Mouse (Mus musculus) C2C12 (cell line): ENCODE results near the gene Ptbp1. TPM values are rescaled to one million over a fixed set of nuclear protein-coding genes. Genes with fewer than 3 reads are reported as not detected.

Experiments
- H3K27me3 ChIP-seq: one replicate; pipeline ENCODE4 v1.6.1; 2011; ENCODE audit not compliant: control insufficient read depth, insufficient read depth, insufficient read length
- H3K36me3 ChIP-seq: one replicate; pipeline ENCODE4 v1.6.1; 2011; ENCODE audit not compliant: control insufficient read depth, insufficient read depth
- H3K4me3 ChIP-seq: one replicate; pipeline ENCODE4 v1.5.1; 2011; ENCODE audit warnings: mild to moderate bottlenecking, control low read depth; ENCODE audit not compliant: poor library complexity, insufficient read depth, severe bottlenecking
- H3K79me2 ChIP-seq: one replicate; pipeline ENCODE4 v1.6.1; 2011; ENCODE audit not compliant: control insufficient read depth, insufficient read depth
- H3K79me3 ChIP-seq: one replicate; pipeline ENCODE4 v1.6.1; 2011; ENCODE audit warnings: low read depth, control low read depth
- H3ac ChIP-seq: one replicate; pipeline ENCODE3; 2011; ENCODE audit warnings: low read depth; ENCODE audit not compliant: control insufficient read depth, insufficient read length
- CEBPB ChIP-seq: IDR thresholded peaks from one replicate; pipeline ENCODE4 v1.6.1; 2011; ENCODE audit warnings: low read depth, mild to moderate bottlenecking, control low read depth, moderate library complexity
- CTCF ChIP-seq: IDR thresholded peaks from one replicate; pipeline ENCODE4 v1.5.1; 2011; ENCODE audit not compliant: control insufficient read depth, insufficient read depth, insufficient read length
- FOSL1 ChIP-seq: IDR thresholded peaks from one replicate; pipeline ENCODE4 v1.8.0; 2011; ENCODE audit warnings: mild to moderate bottlenecking, low read length; ENCODE audit not compliant: poor library complexity, insufficient read depth, severe bottlenecking
- MAX ChIP-seq: IDR thresholded peaks from one replicate; pipeline ENCODE4 v1.6.1; 2011; ENCODE audit warnings: mild to moderate bottlenecking, control low read depth
- MYOD1 ChIP-seq: IDR thresholded peaks from one replicate; pipeline ENCODE4 v1.6.1; 2011; ENCODE audit warnings: low read depth; ENCODE audit not compliant: control insufficient read depth, insufficient read length
- MYOG ChIP-seq: IDR thresholded peaks from one replicate; pipeline ENCODE4 v1.6.1; 2011; ENCODE audit not compliant: control insufficient read depth, insufficient read length; ENCODE audit errors: extremely low read depth
- USF1 ChIP-seq: IDR thresholded peaks from one replicate; pipeline ENCODE4 v1.6.1; 2011; ENCODE audit warnings: low read depth, mild to moderate bottlenecking, control low read depth, moderate library complexity
- polyA plus RNA-seq: library from polyadenylated mRNA; unstranded; fragments of >200 nt; fragmentation: generic; extraction: Trizol; gene quantifications from one replicate; pipeline ENCODE4 v1.2.1, GENCODE M21; 2012; ENCODE audit warnings: missing spikeins

Gene Ptbp1
- polyA plus RNA-seq, 1 experiment, result 345 TPM

GRCm38 (mm10) chr10:79866601-79867000 lies 12.4 kb downstream of the Ptbp1 start:
- Histone ChIP-seq H3K79me3 (peaks cover 4% of the 10 kb centered on the region), H3K4me3 (no peak overlapping the region), H3K36me3 (peaks cover 34% of the 10 kb centered on the region), H3ac (no peak overlapping the region), H3K27me3 (no peaks in the 10 kb centered on the region), H3K79me2 (peaks cover 11% of the 10 kb centered on the region)
- TF ChIP-seq USF1 (no peak), FOSL1 (no peak), CEBPB (no peak), CTCF (no peak), MYOG (no peak), MAX (no peak), MYOD1 (no peak)

GRCm38 (mm10) chr10:79871845-79872244 lies 17.6 kb downstream of the Ptbp1 start:
- TF ChIP-seq CEBPB (no peak), MYOD1 (no peak), MYOG (no peak), FOSL1 (no peak), MAX (no peak), USF1 (no peak), CTCF (no peak)
- no peak overlapping the region for H3ac ChIP-seq
- no peaks in the 10 kb centered on the region for H3K79me3 ChIP-seq
- H3K4me3 ChIP-seq, result no peak overlapping the region
- no peaks in the 10 kb centered on the region for H3K79me2 ChIP-seq
- H3K36me3 ChIP-seq, result no peaks in the 10 kb centered on the region
- no peaks in the 10 kb centered on the region for H3K27me3 ChIP-seq

- H3K36me3 ChIP-seq, result no peaks in the 10 kb centered on the region
- TF ChIP-seq CEBPB (no peak), CTCF (no peak)
- no peaks in the 10 kb centered on the region for H3K27me3 ChIP-seq
- H3K79me3 ChIP-seq, result no peaks in the 10 kb centered on the region
- no peak overlapping the region for H3K4me3 ChIP-seq
- no peaks in the 10 kb centered on the region for H3K79me2 ChIP-seq
- H3ac ChIP-seq, result no peak overlapping the region
Observed at GRCm38 (mm10) chr10:79872862-79873261, 18.6 kb downstream of the Ptbp1 start.

- no peaks in the 10 kb centered on the region for H3K27me3 ChIP-seq
- H3K4me3 ChIP-seq, result no peak overlapping the region
- H3ac ChIP-seq, result no peak overlapping the region
- no peak for TF ChIP-seq CTCF
- TF ChIP-seq USF1, result no peak
- no peak for TF ChIP-seq MYOD1
- no peak for TF ChIP-seq MAX
- TF ChIP-seq CEBPB, result no peak
- no peaks in the 10 kb centered on the region for H3K79me3 ChIP-seq
- H3K79me2 ChIP-seq, result no peaks in the 10 kb centered on the region
- no peaks in the 10 kb centered on the region for H3K36me3 ChIP-seq
Observed at GRCm38 (mm10) chr10:79873313-79873712, 19.1 kb downstream of the Ptbp1 start.

DNA sequence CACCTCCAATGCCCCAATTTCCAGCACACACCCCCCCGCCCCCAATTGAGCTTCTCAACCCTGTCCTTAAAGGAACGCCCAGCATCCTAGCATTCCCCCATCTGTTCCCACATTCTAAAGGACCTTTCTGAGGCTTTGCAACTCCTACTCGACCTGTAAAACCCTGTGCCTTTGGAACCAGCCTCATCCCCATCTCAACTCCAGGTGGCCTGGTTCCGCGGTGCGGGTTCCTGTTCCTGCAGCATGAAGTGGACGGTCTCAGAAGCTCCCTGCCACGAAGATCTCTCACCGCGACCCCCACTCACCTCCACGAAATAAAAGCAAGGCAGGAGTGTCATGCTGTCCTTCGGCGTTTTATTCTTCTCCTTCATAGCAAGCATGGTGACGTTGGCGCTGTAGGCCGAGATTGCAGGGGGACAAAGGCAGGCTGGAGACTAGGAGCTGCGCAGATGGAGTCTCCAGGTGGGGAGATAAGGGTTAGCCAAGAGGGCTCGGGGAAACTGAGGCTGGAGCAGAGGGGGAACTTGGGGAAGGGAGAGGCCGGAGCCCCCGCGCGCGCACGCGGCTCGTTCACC lies 19.6 kb downstream of the Ptbp1 start:
- Histone ChIP-seq H3K36me3 (no peaks in the 10 kb centered on the region), H3ac (peak overlapping the region; percentile 66), H3K79me3 (no peaks in the 10 kb centered on the region), H3K79me2 (no peaks in the 10 kb centered on the region), H3K4me3 (peak overlapping the region; percentile 11), H3K27me3 (no peaks in the 10 kb centered on the region)
- TF ChIP-seq CEBPB (no peak), MAX (no peak), CTCF (no peak), MYOG (no peak), MYOD1 (no peak), USF1 (no peak), FOSL1 (no peak)

DNA sequence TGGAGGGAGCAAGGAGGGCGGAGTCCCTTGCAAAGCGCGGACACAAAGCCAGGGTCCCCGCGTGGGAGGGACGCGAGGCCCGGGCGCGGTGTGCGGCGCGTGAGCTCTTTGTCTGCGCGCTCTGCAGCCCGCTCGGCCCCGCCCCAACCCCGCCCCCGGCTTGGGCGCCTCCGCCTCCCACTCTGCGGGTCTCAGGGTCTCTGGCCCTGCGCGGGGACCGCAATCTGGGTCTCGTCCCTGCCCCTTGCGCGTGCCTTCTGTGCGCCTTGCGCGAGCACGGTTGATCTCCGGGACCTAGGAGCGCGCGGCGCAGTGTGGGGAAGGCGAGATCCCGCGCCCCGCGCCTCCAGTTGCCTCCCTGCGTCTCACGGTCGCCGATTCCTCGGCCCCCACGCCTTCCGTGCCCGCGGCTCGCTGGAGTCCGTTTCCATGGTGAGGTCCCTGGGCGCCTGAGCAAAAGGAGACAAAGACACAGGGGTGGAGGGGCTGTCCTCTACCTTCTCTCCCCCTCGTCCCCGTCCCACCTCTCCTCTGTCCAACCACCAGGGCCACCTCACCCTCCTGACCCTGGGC lies 20.1 kb downstream of the Ptbp1 start, which contains the start of the genes Prtn3 and Plppr3:
Gene Prtn3, plus strand, starts transcription at position 187 of the 573 bp plus-strand sequence.
Gene Plppr3, minus strand, starts transcription at position 345 of the 573 bp plus-strand sequence.
- Histone ChIP-seq H3K79me2 (no peaks in the 10 kb centered on the region), H3ac (peak within 1 kb of the TSS; percentile 66), H3K36me3 (no peaks in the 10 kb centered on the region), H3K4me3 (peak within 1 kb of the TSS; percentile 11), H3K27me3 (no peaks in the 10 kb centered on the region), H3K79me3 (no peaks in the 10 kb centered on the region)
- TF ChIP-seq MAX (no peak), CEBPB (no peak), USF1 (no peak), CTCF (no peak), MYOG (no peak), MYOD1 (no peak), FOSL1 (no peak)
